Mouse (Mus musculus): ENCODE data around the gene 1700012B07Rik. TPM values are rescaled to one million over a fixed set of nuclear protein-coding genes. Genes with fewer than 3 reads are reported as not detected.

The 1700012B07Rik gene
- polyA plus RNA-seq, 1 experiment from 2014 or later, result not detected

DNA sequence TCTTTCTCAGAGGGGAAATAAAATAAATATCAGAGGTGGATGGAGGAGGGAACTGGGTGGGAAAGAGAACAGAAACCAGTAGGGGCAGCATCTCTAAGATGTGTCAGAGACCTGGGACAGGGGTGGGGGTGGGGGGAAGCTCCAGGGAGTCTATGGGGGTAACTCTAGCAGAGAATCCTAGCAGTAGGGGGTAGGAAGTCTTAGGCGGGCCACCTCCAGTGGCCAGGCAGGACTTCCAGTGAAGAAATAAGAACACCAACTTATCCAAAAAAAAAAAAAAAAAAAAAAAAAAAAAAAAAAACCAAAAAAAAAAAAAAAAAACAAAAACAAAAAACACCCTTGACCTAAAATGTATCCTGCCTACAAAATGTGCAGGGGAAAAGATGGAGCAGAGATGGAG lies 26.3 kb downstream of the 1700012B07Rik start:
- no peaks in the 10 kb centered on the region for H3K27me3 ChIP-seq
- no peak for DNase-seq (ENCODE audit: low read depth, low spot score)
- POLR2A ChIA-PET, result no interaction called here
- no peak for TF ChIP-seq CTCF (IDR thresholded peaks at IDR 0.05)
- ATAC-seq, result no peak
- CTCF ChIA-PET, result no interaction called here
- in situ Hi-C loops (cut with MboI; ENCODE audit: low pct_unique_long_range_greater_than_20kb), result no loop called here

GRCm38 (mm10) chr11:109797531-109797930 lies 30.3 kb downstream of the 1700012B07Rik start:
- no peaks in the 10 kb centered on the region for H3K27me3 ChIP-seq
- ChIA-PET CTCF (no interaction called here), POLR2A (no interaction called here)
- no peak for TF ChIP-seq CTCF (IDR thresholded peaks at IDR 0.05)
- DNase-seq (ENCODE audit: low read depth, low spot score) (no peak), ATAC-seq (no peak)
- in situ Hi-C loops (cut with MboI; ENCODE audit: low pct_unique_long_range_greater_than_20kb), result no loop called here

DNA sequence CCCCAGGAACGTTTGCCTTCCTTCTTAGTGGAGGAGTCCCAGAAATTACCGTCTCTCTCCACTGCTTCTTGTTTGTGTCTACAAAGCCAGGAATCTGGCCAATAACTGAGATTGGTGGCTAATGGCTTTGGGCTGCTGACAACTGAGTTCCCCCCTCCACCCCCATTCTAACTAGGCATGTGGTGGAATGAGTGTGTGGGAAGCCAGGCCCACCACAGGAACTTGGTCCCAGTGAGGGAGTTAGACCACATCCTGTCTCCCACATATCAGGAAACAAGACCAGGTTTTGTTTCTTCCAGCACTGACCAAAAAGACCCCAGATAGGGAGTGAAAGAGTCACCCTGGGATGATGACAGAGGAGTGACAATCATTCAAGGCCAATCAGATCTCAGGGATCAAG lies 32.3 kb downstream of the 1700012B07Rik start:
- TF ChIP-seq CTCF (IDR thresholded peaks at IDR 0.05), result no peak
- ChIA-PET CTCF (no interaction called here), POLR2A (no interaction called here)
- no peak for ATAC-seq
- H3K27me3 ChIP-seq, result no peaks in the 10 kb centered on the region
- in situ Hi-C loops (cut with MboI; ENCODE audit: low pct_unique_long_range_greater_than_20kb), result no loop called here
- DNase-seq (ENCODE audit: low read depth, low spot score), result no peak

DNA sequence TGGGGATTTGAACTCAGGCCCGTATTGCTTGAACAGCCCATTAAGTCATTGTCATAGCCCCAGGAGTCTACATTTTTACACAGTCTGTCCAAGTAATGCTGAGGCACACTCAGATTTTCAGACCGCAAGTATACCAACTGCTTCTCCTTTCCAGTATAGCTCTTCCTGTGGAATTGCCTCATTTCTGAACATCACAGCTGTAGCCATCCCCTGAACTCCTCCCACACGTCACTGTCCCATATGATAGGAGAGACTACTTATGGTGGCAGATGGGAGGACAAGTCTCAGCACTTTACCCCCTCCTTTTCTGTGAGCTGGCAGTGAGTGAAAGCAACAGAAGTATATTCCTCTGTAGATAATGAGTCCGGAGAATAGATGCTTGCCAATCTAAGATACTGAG lies 34.3 kb downstream of the 1700012B07Rik start:
- TF ChIP-seq CTCF (IDR thresholded peaks at IDR 0.05), result no peak
- H3K27me3 ChIP-seq, result no peaks in the 10 kb centered on the region
- ChIA-PET CTCF (no interaction called here), POLR2A (no interaction called here)
- in situ Hi-C loops (cut with MboI; ENCODE audit: low pct_unique_long_range_greater_than_20kb), result no loop called here
- ATAC-seq, result no peak
- DNase-seq (ENCODE audit: low read depth, low spot score), result no peak

- TF ChIP-seq CTCF (IDR thresholded peaks at IDR 0.05), result no peak
These were observed 35.3 kb downstream of the 1700012B07Rik start for GRCm38 (mm10) chr11:109792401-109792997.

DNA sequence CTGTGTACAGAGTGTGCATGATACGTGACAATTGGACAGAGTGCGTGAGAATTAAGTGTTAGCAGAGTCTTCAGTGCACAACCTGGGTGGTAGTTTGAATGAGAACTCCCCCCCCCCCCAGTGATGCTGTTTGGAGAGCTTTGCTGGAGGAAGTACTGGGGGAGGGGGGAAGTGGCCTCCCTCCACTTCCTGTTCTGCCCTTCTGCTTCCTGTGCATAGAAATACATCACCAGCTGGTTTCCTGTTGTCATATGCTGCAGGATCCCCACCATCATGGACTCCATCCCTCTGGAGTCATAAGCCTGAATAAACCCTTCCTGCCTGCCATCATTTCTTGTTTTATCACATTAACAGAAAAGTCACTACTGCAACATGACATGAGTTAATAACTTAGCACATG lies 35.9 kb downstream of the 1700012B07Rik start:
- no peak for TF ChIP-seq CTCF (IDR thresholded peaks at IDR 0.05)
- no peaks in the 10 kb centered on the region for H3K27me3 ChIP-seq
- no peak for DNase-seq (ENCODE audit: low read depth, low spot score)
- no peak for ATAC-seq
- ChIA-PET CTCF (interaction anchor here (0.6 to 1.0 kb wide), 2 partner anchors 72 to 684 kb away, joined by 3 read pairs; no protein-coding TSS in a partner anchor), POLR2A (no interaction called here)
- in situ Hi-C loops (cut with MboI; ENCODE audit: low pct_unique_long_range_greater_than_20kb), result no loop called here

More at GRCm38 (mm10) chr11:109792401-109792997, 35.3 kb downstream of the 1700012B07Rik start:
- in situ Hi-C loops (cut with MboI; ENCODE audit: low pct_unique_long_range_greater_than_20kb), result no loop called here
- ChIA-PET CTCF (interaction anchor here (0.6 kb wide), 1 partner anchor 685 kb away, joined by 3 read pairs; no protein-coding TSS in a partner anchor), POLR2A (no interaction called here)
- no peak for ATAC-seq
- H3K27me3 ChIP-seq, result no peaks in the 10 kb centered on the region
- no peak for DNase-seq (ENCODE audit: low read depth, low spot score)

- TF ChIP-seq CTCF (IDR thresholded peaks at IDR 0.05), result no peak
- CTCF ChIA-PET, result no interaction called here
- in situ Hi-C loops (cut with MboI; ENCODE audit: low pct_unique_long_range_greater_than_20kb), result no loop called here
- no peaks in the 10 kb centered on the region for H3K27me3 ChIP-seq
- POLR2A ChIA-PET, result interaction anchor here (0.7 kb wide), 1 partner anchor 1345 kb away, joined by 6 read pairs; no protein-coding TSS in a partner anchor
- ATAC-seq (no peak), DNase-seq (ENCODE audit: low read depth, low spot score) (no peak)
These were observed 37.6 kb downstream of the 1700012B07Rik start for GRCm38 (mm10) chr11:109790221-109790620.

DNA sequence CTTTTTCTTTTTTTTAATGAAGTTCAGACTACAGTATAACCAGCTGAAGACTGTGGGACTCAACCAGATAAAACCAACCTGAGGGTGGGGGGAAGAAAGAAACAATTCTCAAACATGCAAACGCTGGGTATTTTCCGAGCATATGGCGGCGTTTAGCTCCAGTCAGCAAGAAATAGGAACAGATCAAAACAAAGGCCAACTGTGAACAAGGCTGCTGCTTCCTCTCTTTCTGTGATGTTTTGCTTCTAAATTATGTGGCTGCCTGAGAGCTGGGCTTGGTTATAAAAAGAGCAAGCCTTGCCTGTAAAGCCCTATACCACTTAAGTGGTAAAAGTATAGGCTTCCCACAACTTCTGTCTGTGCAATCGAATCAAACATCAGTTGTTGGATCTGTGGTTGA lies 42.5 kb downstream of the 1700012B07Rik start:
- DNase-seq (ENCODE audit: low read depth, low spot score) (no peak), ATAC-seq (no peak)
- ChIA-PET POLR2A (no interaction called here), CTCF (no interaction called here)
- no peak for TF ChIP-seq CTCF (IDR thresholded peaks at IDR 0.05)
- in situ Hi-C loops (cut with MboI; ENCODE audit: low pct_unique_long_range_greater_than_20kb), result no loop called here
- H3K27me3 ChIP-seq, result no peaks in the 10 kb centered on the region

DNA sequence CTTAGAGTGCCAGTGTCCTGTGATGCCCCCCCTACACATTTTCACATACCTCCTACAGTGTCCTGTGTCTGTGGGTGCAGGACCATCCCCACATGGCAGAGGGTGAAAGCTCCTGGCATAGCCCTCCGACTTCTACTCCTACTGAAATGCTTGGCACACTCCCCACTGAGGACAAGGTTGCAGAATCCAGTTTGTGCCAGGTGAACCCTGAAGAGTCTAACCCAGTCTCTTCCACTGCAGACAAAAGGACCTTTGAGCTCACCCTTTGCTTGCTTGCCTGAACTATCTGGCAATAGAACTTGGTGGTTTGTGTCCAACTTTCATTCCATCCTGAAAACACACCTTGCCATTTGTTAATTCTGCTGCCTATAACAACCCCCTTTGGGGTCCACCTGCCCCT lies 56.5 kb downstream of the 1700012B07Rik start:
- POLR2A ChIA-PET, result no interaction called here
- no peak for TF ChIP-seq CTCF (IDR thresholded peaks at IDR 0.05)
- no peak for ATAC-seq
- H3K27me3 ChIP-seq, result peaks cover 4% of the 10 kb centered on the region
- CTCF ChIA-PET, result no interaction called here
- DNase-seq (ENCODE audit: low read depth, low spot score), result no peak
- in situ Hi-C loops (cut with MboI; ENCODE audit: low pct_unique_long_range_greater_than_20kb), result no loop called here

- DNase-seq (ENCODE audit: low read depth, low spot score), result no peak
- no peak for TF ChIP-seq CTCF (IDR thresholded peaks at IDR 0.05)
- CTCF ChIA-PET, result no interaction called here
- no peak for ATAC-seq
- POLR2A ChIA-PET, result no interaction called here
- in situ Hi-C loops (cut with MboI; ENCODE audit: low pct_unique_long_range_greater_than_20kb), result no loop called here
- peaks cover 7% of the 10 kb centered on the region for H3K27me3 ChIP-seq
These were observed 57.7 kb downstream of the 1700012B07Rik start for GRCm38 (mm10) chr11:109770185-109770584.

GRCm38 (mm10) chr11:109769091-109769490 lies 58.8 kb downstream of the 1700012B07Rik start:
- ATAC-seq, result no peak
- DNase-seq (ENCODE audit: low read depth, low spot score), result no peak

DNA sequence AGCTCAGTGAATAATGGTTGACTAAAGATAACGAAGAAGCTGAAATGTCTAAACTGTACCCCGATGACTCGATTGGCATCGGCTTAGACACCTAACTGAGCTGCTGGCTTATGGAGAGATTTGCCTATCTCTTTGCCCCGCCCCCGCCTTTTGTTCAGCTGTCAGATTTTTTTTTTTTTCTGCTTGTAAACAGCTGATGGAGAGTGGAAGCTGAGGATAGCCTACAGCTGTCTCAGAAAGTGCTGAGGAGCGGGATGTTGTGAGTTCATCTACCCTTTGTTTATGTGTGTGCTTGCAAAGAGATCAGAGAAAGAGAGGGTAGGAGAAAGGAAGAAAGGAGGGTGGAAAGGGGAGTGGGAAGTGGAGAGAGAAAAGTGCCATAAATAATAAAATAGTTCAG lies 67.8 kb downstream of the 1700012B07Rik start:
- no peak for TF ChIP-seq CTCF (IDR thresholded peaks at IDR 0.05)
- in situ Hi-C loops (cut with MboI; ENCODE audit: low pct_unique_long_range_greater_than_20kb), result no loop called here
- POLR2A ChIA-PET, result no interaction called here
- H3K27me3 ChIP-seq, result peaks cover 7% of the 10 kb centered on the region
- ATAC-seq, result no peak
- CTCF ChIA-PET, result no interaction called here
- no peak for DNase-seq (ENCODE audit: low read depth, low spot score)

More at GRCm38 (mm10) chr11:109769091-109769490, 58.8 kb downstream of the 1700012B07Rik start:
- TF ChIP-seq CTCF (IDR thresholded peaks at IDR 0.05), result no peak
- ChIA-PET POLR2A (no interaction called here), CTCF (no interaction called here)
- H3K27me3 ChIP-seq, result peaks cover 7% of the 10 kb centered on the region
- in situ Hi-C loops (cut with MboI; ENCODE audit: low pct_unique_long_range_greater_than_20kb), result no loop called here
